Comparison of ENCODE assay signal across 25 mouse cellular contexts in the genomic region with DNA sequence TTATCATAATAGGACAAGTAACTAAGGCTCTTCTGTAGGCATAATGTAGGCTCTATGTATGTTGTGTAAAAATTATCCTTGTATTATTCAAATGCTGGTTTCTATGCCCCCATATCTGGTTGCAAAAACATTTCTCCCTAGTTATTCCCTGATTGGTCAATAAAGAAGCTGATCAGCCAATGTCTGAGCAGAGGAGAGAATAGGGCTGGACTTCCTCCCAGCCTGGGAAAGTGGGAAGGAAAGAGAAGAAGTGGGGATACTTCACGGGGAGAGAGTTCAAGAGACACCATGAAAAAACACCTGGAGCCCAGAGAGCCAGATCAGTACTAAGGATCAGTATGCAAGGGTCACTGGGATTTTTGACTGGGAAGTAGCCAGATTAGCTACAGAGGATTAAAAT. TPM values are rescaled to one million over a fixed set of nuclear protein-coding genes. Genes with fewer than 3 reads are reported as not detected.
A peak's percentile ranks its signal among the peaks of the same experiment; 100 is the strongest.
DNase-seq lines count a peak whose midpoint lies in the region; TF ChIP-seq lines count a peak whose summit lies in the region.
"Had no signal": no experiment of that assay in that cellular context is flagged by ENCODE, and none has a peak within 500 bp of the region (broad histone marks: within the 10 kb centered on the region; RNA-seq: fewer than 3 reads in every experiment).

No protein-coding gene starts in this region.

- no peaks in the 10 kb centered on the region; the same call in 1 of the 2 replicates for H3K79me2 ChIP-seq in MEL (ENCODE audit: control insufficient read depth, insufficient read depth, low read length, poor library complexity)

- peaks cover 0 to 2% of the 10 kb centered on the region in 2 experiments; a peak in 1 of 4 replicates for H3K27me3 ChIP-seq in MEL (ENCODE audit: control insufficient read depth in 1 of 2, insufficient read depth in 2 of 2, low read length in 2 of 2)
- H3K27me3 ChIP-seq: CH12.LX; embryonic facial prominence, embryonic 13.5 days; embryonic facial prominence, embryonic 15.5 days; forebrain, embryonic 12.5 days; Patski had no signal

- H3K36me3 ChIP-seq in MEL (ENCODE audit: control insufficient read depth in 1 of 2, insufficient read depth in 2 of 2, low read length in 2 of 2), result peaks cover 0 to 3% of the 10 kb centered on the region in 2 experiments; a peak in 1 of 4 replicates
- H3K36me3 ChIP-seq: embryonic facial prominence, embryonic 13.5 days; embryonic facial prominence, embryonic 15.5 days; forebrain, embryonic 10.5 days; forebrain, embryonic 12.5 days; G1E had no signal

- H3K4me3 ChIP-seq in MEL (ENCODE audit: control insufficient read depth in 1 of 2, insufficient read depth in 1 of 2, low read depth in 2 of 2, low read length in 2 of 2), result peak overlapping the region in 1 of 2 experiments; percentile 45; a peak in 2 of 4 replicates
- H3K4me3 ChIP-seq in left cerebral cortex, adult 2 months, result no peak overlapping the region
- H3K4me3 ChIP-seq: embryonic facial prominence, embryonic 13.5 days; embryonic facial prominence, embryonic 15.5 days; erythroblast, embryonic 14.5 days; forebrain, embryonic 10.5 days; forebrain, embryonic 12.5 days had no signal

- no peak overlapping the region for H3K27ac ChIP-seq in MEL (ENCODE audit: control insufficient read depth, low read depth, low read length)
- H3K27ac ChIP-seq in left cerebral cortex, adult 2 months, result no peak overlapping the region
- H3K27ac ChIP-seq: embryonic facial prominence, embryonic 13.5 days; embryonic facial prominence, embryonic 15.5 days; forebrain, embryonic 10.5 days; forebrain, embryonic 12.5 days had no signal

- peak in 1 of 2 experiments; percentile 56; a peak in 2 of 4 replicates for TF ChIP-seq POLR2A in MEL (IDR thresholded peaks at IDR 0.05; ENCODE audit: control insufficient read depth in 1 of 2, insufficient read depth in 1 of 2, low read depth in 1 of 2, low read length in 2 of 2, poor library complexity in 1 of 2)

- H3K9me3 ChIP-seq in MEL (replicated peaks; ENCODE audit: insufficient read depth, low read length), result no peaks in the 10 kb centered on the region
- H3K9me3 ChIP-seq: embryonic facial prominence, embryonic 13.5 days; embryonic facial prominence, embryonic 15.5 days; forebrain, embryonic 12.5 days; G1E had no signal

- H3K9ac ChIP-seq in MEL (ENCODE audit: control insufficient read depth, low read depth, low read length, poor library complexity, severe bottlenecking), result 0 out of 2 replicates have a peak overlapping the region, but pooled peaks have one; percentile 6
- H3K9ac ChIP-seq: embryonic facial prominence, embryonic 13.5 days; embryonic facial prominence, embryonic 15.5 days; forebrain, embryonic 12.5 days had no signal

- no peak for TF ChIP-seq EP300 in MEL (IDR thresholded peaks at IDR 0.05; ENCODE audit: low read depth in 1 of 2, low read length in 2 of 2)

- peaks cover 3% of the 10 kb centered on the region in 2 experiments; a peak in 2 of 4 replicates for H3K4me1 ChIP-seq in MEL (ENCODE audit: control insufficient read depth in 1 of 2, insufficient read depth in 2 of 2, low read length in 2 of 2)

- TF ChIP-seq CTCF in MEL (IDR thresholded peaks at IDR 0.05 in 2 of 3, conservative IDR thresholded peaks at IDR 0.05 in 1 of 3; ENCODE audit: control insufficient read depth in 1 of 3, insufficient read depth in 1 of 3, low read depth in 2 of 3, low read length in 3 of 3, poor library complexity in 1 of 3, severe bottlenecking in 1 of 3), result no peak
- TF ChIP-seq CTCF in left cerebral cortex, adult 2 months (IDR thresholded peaks at IDR 0.05), result no peak

- no peak for TF ChIP-seq RAD21 in MEL (IDR thresholded peaks at IDR 0.05; ENCODE audit: low read depth, low read length)

- peak; percentile 51 for DNase-seq in 416B (ENCODE audit: low read depth)
- DNase-seq in MEL (ENCODE audit: low read depth, low spot score), result peak; percentile 69
- DNase-seq in adipocyte (ENCODE audit: low spot score), result peak; percentile 49
- DNase-seq in lung, postnatal 25 days (ENCODE audit: low spot score), result no peak
- DNase-seq in left cerebral cortex, adult 2 months (ENCODE audit: extremely low spot score in 1 of 2, low spot score in 2 of 2), result no peak
- DNase-seq in heart, adult 11 months, result no peak
- DNase-seq: adrenal gland, adult 2 months; adrenal gland, postnatal 10 days; adrenal gland, postnatal 25 days; B cell, adult 2 months; cerebellum, adult 11 months; cerebellum, adult 18-20 months; cerebellum, adult 8-10 months; cerebellum, adult 9-11 months; cerebellum, postnatal 14 days; cerebellum, postnatal 36 days; embryo, embryonic 11 days had no signal

- intact Hi-C loops in left cerebral cortex, adult 2 months (cut with DNase I), result no loop called here

TF ChIP-seq in MEL, 35 proteins besides CTCF, POLR2A, EP300 and RAD21:
- TF ChIP-seq NRF1 (IDR thresholded peaks at IDR 0.05; ENCODE audit: insufficient read depth, low read depth, low read length, poor library complexity, severe bottlenecking) (no peak), NELFE (IDR thresholded peaks at IDR 0.05; ENCODE audit: low read depth, low read length) (peak; percentile 43), HCFC1 (IDR thresholded peaks at IDR 0.05; ENCODE audit: low read depth, low read length) (0 out of 2 replicates have a peak, but pooled peaks have one; percentile 35)

RNA-seq across cellular contexts. Expression of a gene that starts 3.9 kb away (rescaled TPM):
- 38.3 and 45.0 TPM in 2 replicates for total RNA-seq in MEL (2012; rRNA removed)
- polyA plus RNA-seq in MEL (2012; ENCODE audit: insufficient read depth in 1 of 2, insufficient read length in 2 of 2, low read depth in 1 of 2, low replicate concordance in 2 of 2, missing spikeins in 1 of 2), result 10 to 100 TPM in 1 of 2 experiments, not detected in 1; 59.6 TPM
- 10 to 100 TPM; 74.2 to 77.3 TPM for total RNA-seq in left cerebral cortex, adult 2 months (2021)

RNA-seq across cellular contexts. Expression of a gene that starts 49.1 kb away (rescaled TPM):
- total RNA-seq in MEL (2012; rRNA removed), result 0.07 TPM in 1 of 2 replicates, not detected in the other
- polyA plus RNA-seq in MEL (2012; ENCODE audit: insufficient read depth in 1 of 2, insufficient read length in 2 of 2, low read depth in 1 of 2, low replicate concordance in 2 of 2, missing spikeins in 1 of 2), result not detected
- under 1 TPM; 0.37 to 0.86 TPM for total RNA-seq in left cerebral cortex, adult 2 months (2021)
- polyA plus RNA-seq: erythroblast, embryonic 14.5 days; G1E; Patski had no signal

RNA-seq across cellular contexts. Expression of a gene that starts 57.2 kb away (rescaled TPM):
- 2.1 and 2.7 TPM in 2 replicates for total RNA-seq in MEL (2012; rRNA removed)
- 10 to 100 TPM in 1 of 2 experiments, not detected in 1; 16.5 TPM for polyA plus RNA-seq in MEL (2012; ENCODE audit: insufficient read depth in 1 of 2, insufficient read length in 2 of 2, low read depth in 1 of 2, low replicate concordance in 2 of 2, missing spikeins in 1 of 2)
- 10 to 100 TPM; 90.4 to 97.4 TPM for total RNA-seq in left cerebral cortex, adult 2 months (2021)
- polyA plus RNA-seq: erythroblast, embryonic 14.5 days; G1E had no signal

Comparison
In these comparisons a context has a peak if more than half of its experiments do, and no peak if none do; other contexts are left out.
1. DNase-seq: peak in 416B (single experiment), MEL (single experiment) and adipocyte (single experiment); none in lung, postnatal 25 days (single experiment), left cerebral cortex, adult 2 months (0 of 2) and heart, adult 11 months (single experiment).
2. RNA of a gene that starts 57.2 kb away (total RNA-seq): 90.4 to 97.4 TPM in left cerebral cortex, adult 2 months; 2.1 to 2.7 TPM in MEL; every median in the first group is over 10 times any median in the second.